Mouse (Mus musculus): Measurements from ENCODE around the gene Nampt. TPM values are rescaled to one million over a fixed set of nuclear protein-coding genes. Genes with fewer than 3 reads are reported as not detected.

Nampt gene
- 59.6 to 71.7 TPM (median 69.7 TPM) in 4 replicates for total RNA-seq (2023)

DNA sequence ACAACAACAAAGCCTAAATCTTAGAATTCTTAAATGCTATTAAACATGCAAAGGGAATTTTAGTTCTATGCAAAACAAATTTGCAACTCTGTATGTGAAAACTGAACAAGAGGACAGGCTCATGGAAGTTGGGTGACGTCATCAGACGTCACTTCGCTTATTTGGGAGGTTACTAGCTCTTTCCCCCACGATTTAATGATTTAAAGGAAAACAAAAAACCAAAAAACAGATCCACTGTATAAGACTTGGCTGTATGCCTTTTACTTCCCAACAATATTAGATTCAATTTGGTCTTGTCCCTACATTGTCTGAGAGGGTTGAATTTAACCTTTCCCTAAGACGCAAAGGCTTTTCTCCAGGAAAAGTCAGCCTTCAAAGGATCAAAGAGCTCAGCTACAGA is at the start of gene Nampt:
TSS of gene Nampt (plus strand) at position 130 of the 400 bp plus-strand sequence.

Other genes with a start within 250 kb of the Nampt start
- gene Sypl, start 134.3 kb downstream of the Nampt start, total RNA-seq (2023) = 98.7 to 112 TPM (median 110 TPM) in 4 replicates

All from B cell, adult 62 days (primary cell).